Mouse (Mus musculus) embryo, embryonic 10 days (tissue): ENCODE data around the gene Cyb561a3.
A peak's percentile ranks its signal among the peaks of the same experiment; 100 is the strongest.
"Not testable (repeated sequence)": the region's sequence is repeated elsewhere in the genome, so short reads cannot be mapped to it uniquely, and the experiment has no call there.

ENCODE experiments used
- DNase-seq: peaks from one replicate; pipeline ENCODE4 v3.0.0-alpha.2; 2015; ENCODE audit warnings: low spot score

Gene Cyb561a3

DNA sequence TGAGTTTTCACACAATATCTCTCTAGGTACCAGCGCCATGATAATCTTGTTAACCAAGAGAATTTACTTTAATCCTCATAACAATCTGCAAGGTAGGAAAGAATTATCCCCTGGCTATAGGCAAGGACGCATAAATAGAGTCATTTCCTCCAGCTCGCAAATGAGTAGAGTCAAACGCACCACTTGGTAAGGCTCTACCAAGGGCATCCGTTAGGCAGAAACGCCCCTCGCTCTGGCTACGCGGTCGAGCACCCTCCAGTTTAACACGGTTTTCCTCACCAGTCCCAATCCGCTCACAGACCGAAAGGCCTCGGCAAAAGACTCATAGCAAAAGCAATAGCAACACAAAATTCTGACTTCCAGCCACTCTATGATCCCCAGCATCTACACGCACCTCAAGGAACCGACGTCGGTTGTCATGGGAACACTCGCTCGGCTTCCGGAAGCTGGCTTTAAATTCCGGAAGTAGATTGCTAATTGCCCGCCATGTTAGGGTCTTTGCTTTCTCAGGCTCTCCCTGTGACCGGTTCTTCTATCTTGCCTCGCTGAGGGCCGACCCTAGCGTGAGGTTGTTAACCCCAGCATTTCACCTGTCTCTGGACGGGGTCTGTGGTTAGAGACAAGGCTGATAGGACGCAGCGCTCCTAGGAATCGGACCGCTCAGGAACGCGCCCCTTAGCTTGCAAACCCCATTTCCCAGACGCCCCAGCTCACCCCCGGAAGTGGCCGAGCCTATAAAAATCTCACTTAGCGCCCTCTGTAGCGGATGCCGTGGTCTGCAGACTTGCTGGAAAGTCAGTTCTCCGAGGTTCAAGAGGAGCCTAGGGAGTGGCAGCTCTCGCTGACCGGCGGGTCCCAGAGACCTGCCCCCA, at the start of gene Cyb561a3, which contains the start of gene Tmem138:
Cyb561a3 (plus strand) TSS at position 483 of the 872 bp plus-strand sequence.
Tmem138 (minus strand) TSS at position 673 of the 872 bp plus-strand sequence.
- peak; percentile 95 for DNase-seq

DNA sequence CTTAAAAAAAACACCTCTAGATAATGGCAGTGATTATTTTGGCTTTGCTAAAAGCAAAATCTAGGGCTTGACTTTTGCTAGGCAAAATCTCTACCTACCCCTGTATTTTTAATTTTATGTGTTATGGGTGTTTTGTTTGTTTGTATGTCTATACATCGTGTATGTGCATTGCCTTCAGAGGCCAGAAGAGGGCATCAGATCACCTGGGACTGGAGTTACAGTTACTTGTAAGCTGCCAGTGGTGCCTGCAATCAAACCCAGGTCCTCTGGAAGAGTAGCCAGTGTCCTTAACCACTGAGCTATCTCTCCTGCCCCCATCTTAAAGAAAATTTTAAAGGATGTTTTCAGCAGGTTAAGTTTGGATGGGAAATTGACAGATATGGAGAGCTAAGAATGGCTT, 46.9 kb upstream of the Cyb561a3 start:
- DNase-seq = no peak

DNA sequence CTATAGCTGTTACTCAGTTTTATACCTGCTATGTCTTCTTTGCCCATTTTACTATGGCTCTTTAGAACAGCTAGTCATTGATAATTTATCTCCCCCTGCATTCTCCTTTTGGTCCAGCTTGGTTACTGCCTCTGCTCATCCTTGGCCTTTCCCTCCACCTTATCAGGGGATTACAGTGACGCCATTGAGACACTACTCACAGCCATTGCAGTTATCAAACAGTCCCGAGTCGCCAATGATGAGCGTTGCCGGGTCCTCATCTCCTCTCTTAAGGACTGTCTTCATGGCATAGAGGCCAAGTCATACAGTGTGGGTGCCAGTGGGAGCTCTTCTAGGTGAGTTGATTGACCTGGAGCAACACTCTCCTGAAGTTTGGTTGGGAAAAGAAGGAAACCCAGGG, 37.5 kb upstream of the Cyb561a3 start:
- no peak for DNase-seq

DNA sequence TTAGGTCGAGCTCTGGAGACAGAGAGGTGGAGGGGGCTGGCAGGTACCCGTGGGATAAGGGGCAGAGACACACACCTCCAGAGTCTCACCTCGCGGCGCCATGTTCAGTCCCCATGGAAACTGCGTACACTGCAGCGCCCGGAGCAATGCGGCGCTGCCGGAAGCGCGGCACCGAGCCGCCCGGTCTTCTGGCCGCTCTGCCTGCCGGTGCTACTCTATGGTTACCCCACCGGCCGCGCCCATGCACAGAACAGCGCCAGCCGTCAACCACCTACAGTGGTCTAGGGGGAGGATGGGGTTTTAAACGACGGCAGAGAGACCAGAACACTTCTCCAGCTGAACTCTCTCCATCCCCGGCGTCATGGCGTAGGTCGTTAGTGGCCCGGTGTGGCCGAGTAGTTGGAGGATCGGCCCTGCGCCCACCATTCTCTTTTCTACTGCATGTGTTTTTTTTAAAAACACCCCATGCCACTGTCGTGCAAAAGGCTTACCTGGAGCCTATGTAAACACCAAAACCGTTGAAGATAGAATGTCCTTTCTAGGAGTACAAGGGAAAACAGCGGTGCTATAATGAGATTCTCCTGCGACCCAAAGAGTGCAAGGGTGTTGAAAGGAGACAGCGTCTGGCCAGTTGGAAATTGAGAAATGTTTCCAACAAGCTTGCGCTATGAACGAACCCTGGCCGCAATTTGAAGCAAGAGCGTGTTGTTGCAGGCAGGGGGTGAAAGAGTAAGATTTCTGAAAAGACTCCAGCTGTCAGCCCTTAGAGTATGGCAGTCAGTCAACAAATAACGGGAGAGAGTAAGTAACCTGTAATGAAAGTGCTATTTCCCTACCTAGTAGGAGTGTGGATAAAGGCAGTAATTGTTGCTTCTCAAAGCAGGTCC, 21.1 kb upstream of the Cyb561a3 start, which contains the start of gene Tmem216:
Tmem216 (minus strand) TSS at position 615 of the 887 bp plus-strand sequence.
- DNase-seq = peak; percentile 91

DNA sequence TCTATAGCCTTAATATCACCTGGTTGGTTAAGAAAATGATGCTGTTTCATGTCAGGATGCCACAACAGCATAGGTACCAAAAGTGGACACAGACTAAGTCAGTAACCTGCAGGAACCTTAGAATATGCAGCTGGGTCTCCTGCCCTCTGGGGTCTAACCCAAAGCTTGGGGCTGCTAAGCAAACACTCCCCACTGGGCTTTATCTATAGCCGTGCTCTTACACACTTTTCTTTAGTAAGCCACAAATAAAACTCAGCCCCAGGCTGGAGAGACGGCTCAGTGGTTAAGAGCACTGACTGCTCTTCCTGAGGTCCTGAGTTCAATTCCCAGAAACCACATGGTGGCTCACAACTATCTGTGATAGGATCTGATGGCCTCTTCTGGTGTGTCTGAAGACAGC, 20.0 kb upstream of the Cyb561a3 start:
- no peak for DNase-seq

DNA sequence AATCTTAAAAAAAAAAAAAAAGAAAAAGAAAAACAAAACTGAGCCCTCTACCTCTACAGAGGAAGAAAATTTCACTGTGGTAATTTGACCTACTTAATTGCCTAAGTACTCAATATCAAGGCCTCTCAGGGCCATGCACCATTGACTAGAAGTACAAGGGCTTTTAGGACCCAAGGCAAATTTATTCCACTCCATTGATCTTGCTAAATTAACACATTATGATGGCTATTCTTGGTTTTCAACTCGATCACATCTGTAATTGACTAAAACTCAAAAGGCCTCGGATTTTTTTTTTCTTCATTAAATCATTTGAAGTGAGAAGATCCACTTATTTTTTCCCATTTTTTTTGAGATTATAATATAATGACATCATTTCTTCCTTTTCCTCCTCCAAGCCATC, 19.5 kb upstream of the Cyb561a3 start:
- no peak for DNase-seq

DNA sequence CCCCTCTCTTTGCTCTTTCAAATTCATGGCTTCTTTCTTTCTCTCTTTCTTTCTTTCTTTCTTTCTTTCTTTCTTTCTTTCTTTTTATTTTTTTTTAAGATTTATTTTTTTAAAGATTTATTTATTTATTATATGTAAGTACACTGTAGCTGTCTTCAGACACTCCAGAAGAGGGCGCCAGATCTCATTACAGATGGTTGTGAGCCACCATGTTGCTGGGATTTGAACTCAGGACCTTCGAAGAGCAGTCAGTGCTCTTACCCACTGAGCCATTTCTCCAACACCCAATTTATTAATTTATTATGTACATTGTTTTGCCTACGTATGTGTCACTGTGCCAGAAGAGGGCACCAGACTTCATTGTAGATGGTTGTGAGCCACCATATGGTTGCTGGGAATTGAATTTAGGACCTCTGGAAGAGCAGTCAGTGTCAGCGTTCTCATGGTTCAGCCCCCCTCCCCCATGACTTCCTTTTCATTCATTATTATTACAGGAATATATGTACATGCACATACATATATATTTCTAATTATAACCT, 19.1 kb upstream of the Cyb561a3 start:
- not testable (repeated sequence) for DNase-seq

DNA sequence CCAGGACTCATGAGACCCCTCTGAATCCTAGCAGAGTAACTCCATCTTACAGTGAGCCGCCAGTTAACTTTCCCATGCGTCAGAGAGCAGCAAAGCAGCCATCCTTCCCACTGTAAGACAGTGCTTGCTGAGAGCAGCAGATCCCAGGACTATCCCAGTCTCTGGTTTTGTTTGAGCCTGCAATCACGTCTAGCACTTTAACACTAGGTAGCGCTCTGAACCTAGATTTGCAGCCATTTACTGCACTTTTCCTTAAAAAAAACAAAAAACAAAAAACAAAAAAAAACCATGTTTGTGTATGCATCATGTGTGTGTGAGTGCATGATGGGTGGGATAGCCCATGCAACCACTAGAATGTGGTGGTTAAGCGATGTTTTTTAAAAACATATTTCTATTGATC, 16.9 kb upstream of the Cyb561a3 start:
- peak; percentile 33 for DNase-seq

DNA sequence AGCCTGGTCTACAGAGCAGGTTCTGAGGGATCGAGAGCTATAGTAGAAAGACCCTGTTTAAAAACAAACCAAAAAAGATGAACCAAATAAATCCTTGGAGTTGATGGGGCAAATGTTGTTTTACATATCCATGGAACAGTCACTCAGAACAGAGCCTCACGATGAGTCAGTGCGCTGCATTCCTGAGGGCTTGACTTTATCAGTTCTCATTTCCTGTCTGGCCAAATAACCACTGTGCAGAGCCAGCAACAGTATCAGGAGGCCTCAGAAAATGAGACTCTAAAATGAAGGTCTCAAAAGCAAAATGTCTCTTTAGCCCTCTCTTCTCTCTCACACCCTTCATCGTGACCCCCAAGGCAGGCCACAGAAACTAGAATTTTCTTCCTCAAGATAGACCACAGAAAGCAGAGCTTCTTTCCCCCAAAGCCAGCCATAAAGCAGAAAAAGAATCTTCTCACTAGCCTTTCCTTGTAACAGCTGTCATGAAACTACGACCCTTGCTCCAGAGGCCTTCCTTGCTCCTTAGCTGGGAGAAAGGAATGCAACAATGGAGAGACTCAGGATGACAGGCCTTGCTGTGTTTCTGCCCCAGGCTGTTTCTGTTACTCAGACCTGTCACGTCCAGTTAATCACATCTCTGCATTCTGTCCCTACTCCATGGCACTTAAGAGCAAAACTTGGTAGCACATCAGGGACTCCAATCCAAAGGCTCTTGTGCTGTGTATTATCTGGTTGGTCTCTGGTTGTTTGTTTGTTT, 15.2 kb upstream of the Cyb561a3 start:
- DNase-seq = peak; percentile 47

DNA sequence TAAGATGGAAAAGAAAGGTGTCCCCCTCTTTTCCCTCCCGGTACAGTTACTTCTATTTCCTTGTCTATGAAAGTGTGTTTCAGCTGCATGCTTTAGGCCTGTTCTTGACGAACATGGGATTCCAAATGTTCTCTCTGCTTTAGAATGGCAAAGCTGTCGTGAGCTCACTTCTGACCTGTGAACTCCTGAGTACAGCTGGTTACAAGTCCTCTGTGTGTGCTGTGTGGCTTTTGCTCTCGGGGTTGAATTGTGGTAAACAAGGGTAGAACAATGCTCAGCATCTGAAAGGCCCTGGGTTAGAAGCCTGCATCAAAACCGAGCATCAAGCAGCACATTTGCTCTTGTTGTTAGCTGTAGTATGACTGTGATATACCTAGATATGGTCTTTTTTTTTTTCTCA, 14.6 kb upstream of the Cyb561a3 start:
- DNase-seq = no peak

DNA sequence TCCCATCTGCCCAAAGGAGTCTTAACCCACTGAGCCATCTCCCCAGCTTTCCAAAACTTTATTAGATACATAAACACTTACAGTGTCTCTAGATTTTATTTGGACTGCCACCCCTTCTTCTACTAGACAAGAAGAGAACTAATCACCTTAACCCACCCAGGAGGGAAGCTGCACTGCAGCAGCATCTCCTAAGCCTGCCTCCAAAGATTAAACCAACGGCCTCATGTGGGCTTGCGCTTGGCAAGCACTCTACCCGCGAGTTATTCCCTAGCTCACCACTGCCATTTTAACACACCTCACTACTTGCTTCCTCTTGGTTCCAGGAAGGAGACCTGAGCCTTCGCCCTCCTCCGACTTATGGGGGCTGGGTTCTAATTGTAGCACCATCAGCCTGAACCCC, 12.7 kb upstream of the Cyb561a3 start:
- DNase-seq = no peak

DNA sequence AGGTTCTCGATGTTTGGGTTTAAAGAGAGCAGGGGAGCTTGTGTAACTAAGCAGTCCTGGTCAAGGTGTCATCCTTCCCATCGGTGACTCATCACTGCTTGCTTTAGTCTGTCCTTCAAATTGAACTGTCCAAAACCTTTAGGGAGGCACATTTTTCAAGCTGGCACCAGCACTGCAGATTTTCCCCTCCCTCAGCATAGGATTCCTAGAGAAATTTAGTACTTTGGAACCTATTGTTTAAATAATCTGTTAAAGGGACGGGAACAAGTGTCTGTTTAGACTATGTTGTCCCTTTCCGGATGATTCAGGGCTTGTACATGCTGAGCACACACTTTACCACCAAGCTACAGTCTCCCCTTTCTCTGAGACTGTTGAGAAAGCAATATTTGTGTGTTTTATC, 11.8 kb upstream of the Cyb561a3 start:
- DNase-seq = no peak

DNA sequence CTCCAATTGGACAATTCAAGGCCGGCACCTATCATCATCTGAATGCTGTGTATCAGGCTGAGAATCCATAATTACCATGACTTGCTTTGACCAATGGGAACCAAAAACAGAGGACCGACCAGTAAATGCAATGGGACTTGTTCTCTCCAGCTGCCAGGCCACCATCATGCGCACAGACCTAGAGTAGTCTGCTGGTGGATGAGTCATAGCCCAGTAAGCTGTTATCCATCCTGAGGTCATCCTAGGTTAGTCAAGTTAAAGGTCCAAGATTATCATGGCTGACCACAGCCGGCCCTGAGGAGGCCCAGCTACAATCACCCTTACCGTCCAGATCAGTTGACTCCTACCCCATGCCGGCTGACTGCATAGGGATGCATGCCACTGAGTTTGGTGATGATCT, 7.3 kb upstream of the Cyb561a3 start:
- DNase-seq = no peak

DNA sequence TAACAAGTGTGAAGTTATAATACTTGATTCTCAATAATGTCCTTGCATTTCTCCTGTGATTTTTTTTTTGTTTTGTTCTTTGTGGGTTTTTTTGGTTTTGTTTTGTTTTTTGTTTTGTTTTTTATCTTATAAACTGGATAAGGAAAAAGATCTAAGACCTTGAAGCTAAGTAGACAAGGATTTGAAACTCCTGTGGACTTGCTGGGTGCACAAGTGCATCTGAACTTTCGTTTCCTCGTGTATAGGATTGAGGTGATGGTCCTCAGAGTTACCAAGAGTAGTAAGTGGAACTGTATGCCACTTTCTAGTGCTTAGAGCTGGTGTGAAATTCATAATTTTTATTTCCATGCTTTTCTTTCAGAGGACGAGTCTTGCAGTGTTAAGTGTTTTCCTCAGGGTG, 3.1 kb downstream of the Cyb561a3 start:
- DNase-seq = no peak

DNA sequence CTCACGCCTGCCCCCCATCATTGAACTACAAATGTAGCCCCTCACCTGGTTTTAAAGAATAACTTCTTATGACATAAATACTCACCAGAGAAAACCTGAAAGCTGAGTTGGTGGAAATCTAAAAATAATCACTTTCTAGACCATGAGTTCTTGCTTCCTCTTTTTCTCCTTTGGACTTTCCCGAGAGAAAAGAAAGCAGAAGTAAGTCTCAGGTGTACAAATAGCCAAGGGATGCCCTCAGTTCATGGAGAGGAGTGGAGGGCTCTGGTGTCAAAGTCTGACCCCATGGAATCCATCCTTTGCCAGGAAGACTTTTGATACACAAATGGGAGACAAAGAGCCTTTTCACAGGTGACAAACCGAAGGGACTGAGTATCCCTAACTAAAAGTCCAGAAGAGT, 3.8 kb downstream of the Cyb561a3 start:
- no peak for DNase-seq

DNA sequence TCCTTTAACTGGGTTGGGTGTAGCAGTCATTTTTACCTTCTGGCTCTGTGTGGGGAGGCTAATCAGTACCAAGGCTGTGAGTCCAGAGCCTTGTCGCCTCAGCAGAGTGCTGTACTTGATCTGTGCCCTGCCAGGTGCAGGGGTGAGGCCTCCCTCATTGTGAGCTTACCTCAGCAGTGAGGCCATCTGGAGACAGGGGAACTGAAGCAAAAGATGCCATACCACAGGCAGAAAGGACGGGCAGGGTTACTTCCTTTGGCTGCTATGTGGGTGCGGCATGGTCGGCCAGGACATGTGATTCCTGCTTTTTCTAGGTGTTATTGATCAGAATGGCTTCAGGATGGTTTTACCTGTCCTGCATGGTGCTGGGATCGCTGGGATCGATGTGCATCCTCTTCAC, 5.0 kb downstream of the Cyb561a3 start:
- DNase-seq = no peak

DNA sequence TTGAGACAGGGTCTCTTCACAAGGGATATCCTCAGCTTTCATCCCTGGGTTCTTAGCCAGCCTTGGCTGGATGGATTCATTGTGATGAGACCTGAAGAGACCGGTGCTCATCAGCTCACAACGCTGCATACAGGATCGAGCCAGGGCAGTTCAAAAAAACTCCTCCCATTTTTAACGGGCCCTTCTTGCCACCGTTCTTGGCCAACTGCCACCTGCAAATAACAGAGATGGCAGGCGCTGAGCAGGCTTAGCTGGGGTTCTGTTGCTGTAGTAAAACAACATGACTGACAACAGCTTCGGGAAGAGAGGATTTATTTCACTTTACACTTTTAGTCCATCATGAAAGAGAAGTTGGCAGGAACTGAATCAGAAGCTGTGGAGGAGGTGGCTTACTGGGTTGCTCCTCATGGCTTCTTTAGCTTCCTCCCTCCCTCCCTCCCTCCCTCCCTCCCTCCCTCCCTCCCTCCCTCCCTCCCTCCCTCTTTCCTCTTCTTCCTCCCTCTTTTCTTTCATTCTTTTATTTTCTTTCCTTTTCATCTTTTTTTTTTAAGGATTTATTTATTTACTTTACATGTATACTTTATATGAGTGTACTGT, 6.7 kb downstream of the Cyb561a3 start:
- no peak for DNase-seq

DNA sequence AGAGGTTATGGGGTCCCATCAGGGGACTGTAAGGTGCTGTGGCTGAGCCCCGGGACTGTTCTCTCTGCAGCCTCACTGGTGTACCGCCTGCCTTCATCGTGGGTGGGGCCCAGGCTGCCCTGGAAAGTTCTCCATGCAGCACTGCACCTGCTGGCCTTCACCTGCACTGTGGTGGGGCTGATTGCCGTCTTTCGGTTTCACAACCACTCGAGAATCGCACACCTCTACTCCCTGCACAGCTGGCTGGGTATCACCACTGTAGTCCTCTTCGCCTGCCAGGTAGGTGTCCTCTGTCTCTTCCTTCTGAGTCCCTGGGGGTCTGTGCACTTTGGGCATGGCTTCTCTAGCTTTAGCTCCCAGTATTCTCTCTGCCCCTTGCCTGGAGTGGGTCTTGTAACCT, 8.1 kb downstream of the Cyb561a3 start:
- no peak for DNase-seq

DNA sequence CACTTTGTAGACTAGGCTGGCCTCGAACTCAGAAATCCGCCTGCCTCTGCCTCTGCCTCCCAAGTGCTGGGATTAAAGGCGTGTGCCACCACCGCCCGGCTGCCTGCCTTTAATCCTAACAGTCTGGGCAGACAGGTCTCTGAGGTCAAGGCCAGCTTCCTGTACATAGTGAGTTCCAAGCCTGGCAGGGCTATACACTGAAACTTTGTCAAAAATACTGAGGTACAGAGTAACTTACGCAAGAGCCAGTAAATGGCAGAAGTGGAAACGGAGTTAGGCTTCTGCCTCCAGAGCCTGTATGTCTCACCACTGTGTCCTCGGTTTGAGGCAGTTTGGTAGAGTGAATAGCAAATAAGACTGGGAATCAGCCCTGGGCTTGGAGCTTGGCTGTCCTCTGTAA, 10.3 kb downstream of the Cyb561a3 start:
- no peak for DNase-seq

DNA sequence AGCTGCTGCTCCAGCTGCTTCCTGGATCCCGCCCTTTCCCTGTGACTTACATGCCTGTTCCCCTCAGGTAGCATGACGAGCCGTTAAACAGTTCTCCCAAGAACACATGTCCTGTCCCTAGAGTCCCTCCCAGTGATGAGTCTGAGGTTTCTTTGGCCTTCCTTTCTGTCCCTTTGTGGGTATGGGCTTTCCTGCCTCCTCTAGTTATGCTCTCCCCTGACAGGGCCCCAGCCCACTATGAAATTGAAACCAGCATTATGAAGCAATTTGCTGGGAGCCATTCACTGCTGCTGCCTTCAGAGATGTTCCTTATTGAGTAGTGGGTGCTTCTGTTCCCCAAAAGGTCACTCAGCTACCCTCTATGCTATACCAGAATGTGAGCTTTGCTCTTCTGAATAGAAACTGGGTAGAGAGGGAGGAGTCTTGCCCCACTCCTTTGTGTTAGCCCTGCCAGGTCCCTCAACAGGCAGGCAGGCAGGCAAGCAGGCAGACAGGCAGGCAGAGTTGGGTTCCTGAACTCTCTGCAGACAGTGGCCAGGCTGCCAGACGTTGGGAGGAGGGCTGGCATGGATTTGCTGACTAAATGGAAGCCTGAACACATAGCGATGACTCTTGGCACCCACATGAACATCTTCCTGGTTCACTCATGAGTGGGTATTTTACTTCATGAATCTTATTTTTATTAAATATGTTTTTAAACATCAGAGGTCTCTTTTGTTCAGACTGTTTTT, 12.3 kb downstream of the Cyb561a3 start:
- DNase-seq = no peak

DNA sequence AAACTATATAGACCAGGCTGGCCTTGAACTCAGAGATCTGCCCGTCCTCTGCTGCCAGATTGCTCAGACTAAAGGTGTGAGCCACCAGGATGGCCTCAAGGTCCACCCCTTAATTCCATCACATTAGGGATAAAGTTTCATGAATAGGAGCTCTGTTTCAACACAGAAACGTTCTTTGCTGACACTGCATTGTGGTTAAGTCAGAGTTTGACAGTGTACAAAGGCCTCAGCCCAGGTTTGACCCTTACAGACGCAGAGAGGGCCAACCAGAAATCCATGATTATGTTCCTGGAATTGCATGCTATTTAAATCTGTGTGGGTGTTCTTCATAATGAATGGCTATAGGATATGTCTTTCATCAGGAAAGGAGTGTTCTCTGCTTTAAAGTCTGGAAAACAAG, 13.3 kb downstream of the Cyb561a3 start:
- DNase-seq = no peak
